Mouse (Mus musculus): Measurements from ENCODE around the gene Rbm5. TPM values are rescaled to one million over a fixed set of nuclear protein-coding genes. Genes with fewer than 3 reads are reported as not detected.

The Rbm5 gene
- polyA plus RNA-seq, 1 experiment from 2014 or later: 270 TPM

DNA sequence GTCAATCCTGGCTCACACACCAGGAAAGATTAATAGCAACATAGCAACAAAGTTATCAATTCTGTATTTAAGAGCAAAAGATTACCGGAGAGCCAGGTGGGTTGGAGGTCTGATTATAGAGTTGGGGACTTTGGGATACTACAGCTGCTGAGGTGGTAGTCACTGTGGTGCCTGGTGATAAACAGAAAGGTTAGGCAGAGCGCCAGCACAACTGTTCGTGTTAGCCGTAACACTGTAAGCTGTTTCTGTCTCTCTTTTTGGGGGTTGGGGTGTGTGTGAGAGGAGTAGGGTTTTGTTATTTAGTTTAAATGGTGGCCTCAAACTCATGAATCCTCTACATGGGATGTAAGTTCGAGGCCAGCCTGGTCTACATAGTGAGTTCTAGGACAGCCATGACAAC, 20.4 kb downstream of the Rbm5 start:
- Histone ChIP-seq H3K27ac (no peak overlapping the region), H3K36me3 (peaks cover 94% of the 10 kb centered on the region), H3K9ac (no peak overlapping the region), H3K9me3 (peaks cover 6% of the 10 kb centered on the region; the same call in 1 of the 2 replicates), H3K4me2 (replicated peaks) (no peak overlapping the region), H3K4me1 (no peaks in the 10 kb centered on the region), H3K27me3 (no peaks in the 10 kb centered on the region), H3K4me3 (no peak overlapping the region)
- 90% methylated on average over 5 of the region's 5 CpGs for WGBS
- no peak for ATAC-seq (ENCODE audit: low FRiP score, low read depth)

- Histone ChIP-seq H3K9me3 (peaks cover 6% of the 10 kb centered on the region; the same call in 1 of the 2 replicates), H3K4me2 (replicated peaks) (no peak overlapping the region), H3K27me3 (no peaks in the 10 kb centered on the region), H3K27ac (no peak overlapping the region), H3K4me1 (no peaks in the 10 kb centered on the region), H3K4me3 (no peak overlapping the region), H3K36me3 (peaks cover 97% of the 10 kb centered on the region), H3K9ac (no peak overlapping the region)
- WGBS: 94% methylated on average over 3 of the region's 3 CpGs
- ATAC-seq (ENCODE audit: low FRiP score, low read depth): no peak
Observed at GRCm38 (mm10) chr9:107748063-107748462, 22.7 kb downstream of the Rbm5 start.

DNA sequence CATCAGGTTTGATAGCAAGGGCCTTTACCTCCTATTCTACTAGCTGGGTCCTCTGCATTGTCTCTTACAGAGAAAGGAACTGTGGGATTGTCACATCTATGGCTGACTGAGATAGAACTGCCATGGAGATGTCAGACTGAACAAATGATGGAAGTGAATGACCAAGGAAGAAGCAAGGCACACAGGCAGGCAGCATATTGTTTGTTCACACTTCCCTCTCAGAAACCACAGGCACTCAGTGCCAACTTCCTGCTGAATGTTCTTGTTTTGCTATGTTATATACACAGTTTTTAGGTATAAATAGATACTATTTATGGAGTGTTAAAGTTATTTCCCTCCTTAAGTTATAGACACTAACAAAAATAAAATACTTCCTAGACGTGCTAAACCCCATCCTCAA, 23.5 kb downstream of the Rbm5 start:
- WGBS: 91% methylated on average over 1 of the region's 1 CpGs
- Histone ChIP-seq H3K4me1 (no peaks in the 10 kb centered on the region), H3K27me3 (no peaks in the 10 kb centered on the region), H3K4me3 (no peak overlapping the region), H3K36me3 (peaks cover 98% of the 10 kb centered on the region), H3K27ac (no peak overlapping the region), H3K9me3 (peaks cover 6% of the 10 kb centered on the region; the same call in 1 of the 2 replicates), H3K9ac (no peak overlapping the region), H3K4me2 (replicated peaks) (no peak overlapping the region)
- ATAC-seq (ENCODE audit: low FRiP score, low read depth): no peak

GRCm38 (mm10) chr9:107746679-107747078, 24.1 kb downstream of the Rbm5 start:
- Histone ChIP-seq H3K9ac (no peak overlapping the region), H3K27ac (no peak overlapping the region), H3K27me3 (no peaks in the 10 kb centered on the region), H3K4me1 (no peaks in the 10 kb centered on the region), H3K4me2 (replicated peaks) (no peak overlapping the region), H3K4me3 (no peak overlapping the region), H3K36me3 (peaks cover 98% of the 10 kb centered on the region), H3K9me3 (peaks cover 6% of the 10 kb centered on the region; the same call in 1 of the 2 replicates)
- ATAC-seq (ENCODE audit: low FRiP score, low read depth): no peak
- 93% methylated on average over 3 of the region's 3 CpGs for WGBS

- WGBS: 93% methylated on average over 6 of the region's 6 CpGs
- peaks cover 98% of the 10 kb centered on the region for H3K36me3 ChIP-seq
- no peak for ATAC-seq (ENCODE audit: low FRiP score, low read depth)
Observed at GRCm38 (mm10) chr9:107744061-107744460, 26.7 kb downstream of the Rbm5 start.

DNA sequence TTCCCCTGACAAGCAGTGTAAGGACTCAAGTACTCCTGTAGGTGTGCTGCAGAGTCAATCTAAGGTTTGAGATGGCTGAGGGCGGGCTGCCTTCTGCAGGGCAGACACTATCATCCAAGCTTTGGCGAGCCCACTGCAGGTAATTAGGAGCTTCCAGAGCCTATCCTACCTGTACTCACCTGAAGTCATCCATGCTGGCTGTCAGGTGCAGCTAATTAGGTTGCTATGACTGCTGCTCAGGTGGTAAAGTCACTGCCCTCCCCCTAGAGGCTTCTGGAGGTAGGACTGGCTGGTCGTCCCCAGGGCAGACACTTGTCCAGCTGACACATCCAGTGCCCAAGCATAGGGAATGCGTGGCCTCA, 32.0 kb downstream of the Rbm5 start:
- Histone ChIP-seq H3K4me2 (replicated peaks) (no peak overlapping the region), H3K9me3 (no peaks in the 10 kb centered on the region), H3K36me3 (peaks cover 58% of the 10 kb centered on the region), H3K9ac (no peak overlapping the region), H3K27ac (no peak overlapping the region), H3K27me3 (no peaks in the 10 kb centered on the region), H3K4me1 (peaks cover 34% of the 10 kb centered on the region), H3K4me3 (no peak overlapping the region)
- ATAC-seq (ENCODE audit: low FRiP score, low read depth): no peak; the same call in 1 of the 2 replicates
- 55% methylated on average over 4 of the region's 4 CpGs for WGBS

More at GRCm38 (mm10) chr9:107744061-107744460, 26.7 kb downstream of the Rbm5 start:
- H3K27ac ChIP-seq: no peak overlapping the region
- no peak overlapping the region for H3K4me2 ChIP-seq (replicated peaks)
- no peak overlapping the region for H3K9ac ChIP-seq
- H3K4me3 ChIP-seq: no peak overlapping the region
- no peaks in the 10 kb centered on the region for H3K4me1 ChIP-seq
- H3K27me3 ChIP-seq: no peaks in the 10 kb centered on the region
- H3K9me3 ChIP-seq: peaks cover 6% of the 10 kb centered on the region; the same call in 1 of the 2 replicates

DNA sequence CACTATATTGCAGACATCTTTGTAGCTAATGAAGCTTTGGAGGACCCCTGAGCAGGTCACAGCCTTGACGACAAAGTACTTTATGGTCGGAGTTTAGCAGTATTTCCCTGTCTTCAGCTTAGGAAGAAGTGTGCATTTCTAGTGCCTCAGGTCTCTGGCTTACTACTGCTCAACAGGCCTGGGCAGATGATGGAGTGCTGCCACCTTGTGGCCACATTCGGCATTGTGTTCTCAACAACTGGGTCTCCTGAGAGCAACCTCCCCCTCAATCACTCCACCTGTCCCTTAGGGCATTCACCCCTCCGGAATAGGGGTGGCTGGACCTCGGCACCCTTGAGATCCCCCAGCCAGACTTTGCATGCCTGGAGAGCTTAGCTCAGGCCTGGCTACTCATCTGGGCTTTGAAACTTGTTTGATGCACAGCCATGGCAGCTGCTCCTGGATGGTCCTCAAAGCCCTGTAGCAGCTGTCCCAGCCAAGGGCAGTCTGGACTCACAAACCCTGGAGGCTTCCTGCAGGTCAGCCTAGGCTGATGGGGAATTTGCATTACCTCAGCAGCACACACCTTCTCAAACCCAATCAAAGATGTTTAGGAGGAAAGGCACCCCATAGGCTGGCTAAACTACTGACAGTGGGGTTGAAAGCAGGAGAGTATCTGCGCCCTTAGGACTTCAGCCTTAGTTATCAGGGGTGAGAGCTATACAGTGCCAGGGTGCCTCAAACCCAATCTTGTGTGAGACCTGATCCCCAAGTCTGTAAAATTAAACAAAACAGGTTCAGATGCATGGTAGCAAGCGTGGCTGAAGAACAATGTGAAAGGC, 32.6 kb downstream of the Rbm5 start:
- Histone ChIP-seq H3K36me3 (peaks cover 52% of the 10 kb centered on the region), H3K4me2 (replicated peaks) (no peak overlapping the region), H3K27ac (no peak overlapping the region; the same call in 1 of the 2 replicates), H3K9me3 (no peaks in the 10 kb centered on the region), H3K4me1 (peaks cover 34% of the 10 kb centered on the region), H3K4me3 (no peak overlapping the region), H3K9ac (peak overlapping the region; percentile 13; the same call in 1 of the 2 replicates), H3K27me3 (no peaks in the 10 kb centered on the region)
- ATAC-seq (ENCODE audit: low FRiP score, low read depth): peak; percentile 57
- WGBS: 21% methylated on average over 7 of the region's 7 CpGs

- WGBS: under 1% methylated on average over 7 of the region's 7 CpGs
- peak overlapping the region; percentile 29 for H3K4me3 ChIP-seq
- H3K4me1 ChIP-seq: peaks cover 40% of the 10 kb centered on the region
- no peaks in the 10 kb centered on the region for H3K9me3 ChIP-seq
- peak; percentile 77 for ATAC-seq (ENCODE audit: low FRiP score, low read depth)
- no peaks in the 10 kb centered on the region for H3K27me3 ChIP-seq
- peak overlapping the region; percentile 95 for H3K27ac ChIP-seq
- H3K4me2 ChIP-seq (replicated peaks): peak overlapping the region; percentile 62
- peak overlapping the region; percentile 60; the same call in 1 of the 2 replicates for H3K9ac ChIP-seq
- peaks cover 31% of the 10 kb centered on the region for H3K36me3 ChIP-seq
Observed at GRCm38 (mm10) chr9:107736185-107736485, 34.7 kb downstream of the Rbm5 start.

GRCm38 (mm10) chr9:107735356-107736184, 35.2 kb downstream of the Rbm5 start:
- H3K4me3 ChIP-seq: peak overlapping the region; percentile 29

GRCm38 (mm10) chr9:107734567-107734971, 36.2 kb downstream of the Rbm5 start:
- no peaks in the 10 kb centered on the region for H3K27me3 ChIP-seq
- peak overlapping the region; percentile 95 for H3K27ac ChIP-seq
- H3K4me2 ChIP-seq (replicated peaks): peak overlapping the region; percentile 62; the same call in 1 of the 2 replicates
- no peak overlapping the region for H3K9ac ChIP-seq
- whole genome bisulfite sequencing: 38% methylated on average over 7 of the region's 7 CpGs
- no peaks in the 10 kb centered on the region for H3K9me3 ChIP-seq
- no peak overlapping the region for H3K4me3 ChIP-seq
- peaks cover 15% of the 10 kb centered on the region for H3K36me3 ChIP-seq
- H3K4me1 ChIP-seq: peaks cover 56% of the 10 kb centered on the region
- ATAC-seq (ENCODE audit: low FRiP score, low read depth): no peak

More at GRCm38 (mm10) chr9:107735356-107736184, 35.2 kb downstream of the Rbm5 start:
- 1% methylated on average over 17 of the region's 17 CpGs for WGBS
- no peak for ATAC-seq (ENCODE audit: low FRiP score, low read depth)
- peak overlapping the region; percentile 62 for H3K4me2 ChIP-seq (replicated peaks)
- peak overlapping the region; percentile 95 for H3K27ac ChIP-seq
- peaks cover 25% of the 10 kb centered on the region for H3K36me3 ChIP-seq
- no peaks in the 10 kb centered on the region for H3K9me3 ChIP-seq
- H3K27me3 ChIP-seq: no peaks in the 10 kb centered on the region
- H3K9ac ChIP-seq: peak overlapping the region; percentile 60
- peaks cover 46% of the 10 kb centered on the region for H3K4me1 ChIP-seq

- WGBS: 25% methylated on average over 3 of the region's 3 CpGs
- Histone ChIP-seq H3K36me3 (no peaks in the 10 kb centered on the region), H3K27me3 (no peaks in the 10 kb centered on the region), H3K9me3 (no peaks in the 10 kb centered on the region), H3K4me3 (no peak overlapping the region), H3K9ac (no peak overlapping the region), H3K4me2 (replicated peaks) (no peak overlapping the region), H3K4me1 (peaks cover 75% of the 10 kb centered on the region), H3K27ac (peak overlapping the region; percentile 39; the same call in 1 of the 2 replicates)
- ATAC-seq (ENCODE audit: low FRiP score, low read depth): peak; percentile 25; the same call in 1 of the 2 replicates
Observed at GRCm38 (mm10) chr9:107729709-107730108, 41.1 kb downstream of the Rbm5 start.

All from limb, embryonic 13.5 days (tissue).